Mouse (Mus musculus) neural tube, postnatal 0 days (tissue): ENCODE measurements around the gene Hoxc9. TPM values are rescaled to one million over a fixed set of nuclear protein-coding genes. Genes with fewer than 3 reads are reported as not detected.

Experiments used
- microRNA counts: library from miRNA; unstranded; fragments of <30 nt; microRNA quantifications from one replicate; lab custom pipeline; 2015
- microRNA-seq: library from miRNA; unstranded; fragments of <30 nt; microRNA quantifications from one replicate; pipeline ENCODE4, GENCODE M21; 2016
- polyA plus RNA-seq: library from polyadenylated mRNA; unstranded; fragments of >200 nt; fragmentation: Nextera tagmentation; extraction: Ambion mirVana; gene quantifications from 2 replicates; pipeline ENCODE4 v1.2.1, GENCODE M21; 2015

The Hoxc9 gene
- polyA plus RNA-seq, result 25.1 and 28.0 TPM in 2 replicates

DNA sequence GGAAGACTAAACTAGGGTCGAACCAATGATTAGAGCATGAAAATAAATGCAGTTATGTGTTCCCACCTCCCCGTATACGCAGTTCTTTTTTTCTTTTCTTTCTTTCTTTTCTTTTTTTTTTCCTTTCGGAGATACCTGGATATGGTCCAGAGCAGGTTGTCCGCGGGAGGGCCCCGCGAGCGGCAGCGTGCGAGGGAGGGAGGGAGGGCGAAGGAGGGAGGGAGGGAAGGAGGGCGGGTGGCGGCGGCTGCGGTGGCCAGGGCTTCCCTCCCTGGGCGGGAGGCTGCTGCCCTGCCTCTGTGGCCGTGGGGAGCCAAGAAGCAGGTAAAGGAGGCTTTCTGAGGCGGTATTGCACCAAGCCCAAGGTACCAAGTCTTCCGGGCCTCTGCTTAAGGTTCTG, at the start of gene Hoxc9:
Gene Hoxc9, plus strand, starts transcription at position 269 of the 400 bp plus-strand sequence.

DNA sequence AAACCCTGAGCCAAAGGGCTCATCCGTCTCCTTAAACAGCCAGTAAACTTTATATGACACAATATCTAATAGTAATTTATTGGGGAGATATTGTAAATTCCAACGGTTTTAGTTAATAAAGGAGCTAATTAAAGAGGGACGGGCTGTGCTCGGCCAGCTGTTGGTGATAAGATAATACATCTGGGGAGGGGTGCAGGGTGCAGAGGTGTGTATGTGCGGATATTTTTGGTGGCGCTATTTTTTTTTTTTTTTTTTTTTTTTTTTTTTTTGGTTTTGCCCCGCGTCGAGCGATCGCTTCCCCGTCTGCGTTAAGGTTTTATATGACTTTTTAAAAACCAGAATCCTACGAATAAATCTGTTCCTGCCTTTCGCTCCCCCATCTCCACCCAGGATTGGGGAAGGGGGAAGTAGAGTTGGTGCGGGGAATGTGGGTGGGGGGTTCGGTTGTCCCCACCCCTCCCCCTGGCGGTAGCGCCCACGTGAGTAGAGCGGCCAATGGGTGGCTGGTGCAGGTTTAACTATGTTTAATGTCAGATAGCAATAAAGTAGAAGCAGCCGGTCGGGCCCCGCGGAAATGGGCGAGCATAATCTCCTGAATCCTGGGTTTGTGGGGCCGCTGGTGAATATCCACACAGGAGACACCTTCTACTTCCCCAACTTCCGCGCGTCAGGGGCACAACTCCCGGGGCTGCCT, 39.8 kb upstream of the Hoxc9 start, which contains the start of gene Hoxc12:
Gene Hoxc12, plus strand, starts transcription at position 479 of the 694 bp plus-strand sequence.

DNA sequence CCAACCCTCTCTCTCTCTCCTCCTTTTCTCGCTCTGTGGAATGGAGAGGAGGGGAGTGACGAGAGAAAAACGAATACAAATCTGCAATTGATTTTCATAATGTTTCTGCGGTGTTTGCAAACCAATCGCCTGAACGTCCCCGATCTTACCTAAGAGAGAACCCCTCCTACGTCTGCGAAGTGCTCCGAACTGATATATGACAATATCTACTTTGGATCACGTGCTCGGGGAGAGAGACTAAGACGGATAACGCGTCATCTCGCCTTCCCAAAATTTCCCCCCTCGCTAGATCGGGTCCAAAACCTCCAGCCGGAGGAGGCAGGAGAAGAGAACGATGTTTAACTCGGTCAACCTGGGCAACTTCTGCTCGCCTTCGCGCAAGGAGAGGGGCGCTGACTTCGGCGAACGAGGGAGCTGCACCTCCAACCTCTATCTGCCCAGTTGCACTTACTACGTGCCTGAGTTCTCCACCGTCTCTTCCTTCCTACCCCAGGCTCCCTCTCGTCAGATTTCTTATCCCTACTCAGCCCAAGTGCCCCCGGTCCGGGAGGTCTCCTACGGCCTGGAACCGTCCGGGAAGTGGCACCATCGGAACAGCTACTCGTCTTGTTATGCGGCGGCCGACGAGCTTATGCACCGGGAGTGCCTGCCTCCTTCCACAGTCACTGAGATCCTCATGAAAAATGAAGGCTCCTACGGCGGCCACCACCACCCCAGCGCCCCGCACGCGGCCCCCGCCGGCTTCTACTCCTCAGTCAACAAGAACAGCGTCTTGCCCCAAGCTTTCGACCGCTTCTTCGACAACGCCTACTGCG, 21.8 kb upstream of the Hoxc9 start, which contains the start of gene Hoxc11:
Gene Hoxc11, plus strand, starts transcription at position 236 of the 815 bp plus-strand sequence.

DNA sequence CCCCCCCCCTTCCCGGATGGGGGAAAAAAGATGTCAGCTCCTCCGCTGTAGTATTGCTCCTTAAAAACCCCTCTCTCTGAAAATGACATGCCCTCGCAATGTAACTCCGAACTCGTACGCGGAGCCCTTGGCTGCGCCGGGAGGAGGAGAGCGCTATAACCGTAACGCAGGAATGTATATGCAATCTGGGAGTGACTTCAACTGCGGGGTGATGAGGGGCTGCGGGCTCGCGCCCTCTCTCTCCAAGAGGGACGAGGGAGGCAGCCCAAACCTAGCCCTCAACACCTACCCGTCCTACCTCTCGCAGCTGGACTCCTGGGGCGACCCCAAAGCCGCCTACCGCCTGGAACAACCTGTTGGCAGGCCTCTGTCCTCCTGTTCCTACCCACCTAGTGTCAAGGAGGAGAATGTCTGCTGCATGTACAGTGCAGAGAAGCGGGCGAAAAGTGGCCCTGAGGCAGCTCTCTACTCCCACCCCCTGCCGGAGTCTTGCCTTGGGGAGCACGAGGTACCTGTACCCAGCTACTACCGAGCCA, 9.4 kb upstream of the Hoxc9 start, which contains the start of gene Hoxc10:
Gene Hoxc10, plus strand, starts transcription at position 21 of the 536 bp plus-strand sequence.

DNA sequence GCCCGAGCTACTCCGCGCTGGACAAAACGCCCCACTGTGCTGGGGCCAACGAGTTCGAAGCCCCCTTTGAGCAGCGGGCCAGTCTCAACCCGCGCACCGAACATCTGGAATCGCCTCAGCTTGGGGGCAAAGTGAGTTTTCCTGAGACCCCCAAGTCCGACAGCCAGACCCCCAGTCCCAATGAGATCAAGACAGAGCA, 9.0 kb upstream of the Hoxc9 start, which contains the start of gene Hoxc5:
Gene Hoxc5, plus strand, starts transcription at position 132 of the 199 bp plus-strand sequence.

DNA sequence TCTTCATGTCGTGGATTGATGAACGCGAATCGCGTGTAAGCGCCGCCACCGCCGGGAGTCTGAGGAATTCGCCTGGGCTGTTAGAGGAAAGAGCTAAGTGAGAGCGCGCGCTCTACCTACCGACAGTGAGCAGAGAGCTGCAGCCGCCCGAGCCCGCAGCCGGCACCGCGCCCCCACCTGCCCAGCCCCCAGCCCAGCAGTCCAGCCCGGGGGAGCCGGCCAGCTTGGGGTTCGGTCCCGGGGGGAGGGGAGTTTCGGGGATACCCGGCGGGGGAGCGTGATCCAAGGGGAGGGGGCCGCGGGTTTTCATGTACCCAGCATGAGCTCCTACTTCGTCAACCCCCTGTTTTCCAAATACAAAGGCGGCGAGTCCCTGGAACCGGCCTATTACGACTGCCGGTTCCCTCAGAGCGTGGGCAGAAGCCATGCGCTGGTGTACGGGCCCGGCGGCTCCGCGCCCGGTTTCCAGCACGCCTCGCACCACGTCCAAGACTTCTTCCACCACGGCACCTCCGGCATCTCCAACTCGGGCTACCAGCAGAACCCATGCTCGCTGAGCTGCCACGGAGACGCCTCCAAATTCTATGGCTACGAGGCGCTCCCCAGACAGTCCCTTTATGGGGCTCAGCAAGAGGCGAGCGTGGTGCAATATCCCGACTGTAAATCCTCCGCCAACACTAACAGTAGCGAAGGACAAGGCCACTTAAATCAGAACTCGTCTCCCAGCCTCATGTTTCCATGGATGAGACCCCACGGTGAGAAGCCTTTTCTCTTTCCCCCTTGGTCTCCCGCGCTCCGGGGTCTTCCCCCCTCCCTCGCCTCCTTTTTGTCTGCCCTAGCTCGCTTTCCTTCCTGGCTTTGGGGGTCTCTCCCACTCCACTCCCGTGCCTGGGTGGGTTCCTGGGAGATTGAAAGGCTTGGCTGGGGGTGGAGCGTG, 14.5 kb downstream of the Hoxc9 start, which contains the start of gene Hoxc8:
Gene Hoxc8, plus strand, starts transcription at position 147 of the 937 bp plus-strand sequence.

DNA sequence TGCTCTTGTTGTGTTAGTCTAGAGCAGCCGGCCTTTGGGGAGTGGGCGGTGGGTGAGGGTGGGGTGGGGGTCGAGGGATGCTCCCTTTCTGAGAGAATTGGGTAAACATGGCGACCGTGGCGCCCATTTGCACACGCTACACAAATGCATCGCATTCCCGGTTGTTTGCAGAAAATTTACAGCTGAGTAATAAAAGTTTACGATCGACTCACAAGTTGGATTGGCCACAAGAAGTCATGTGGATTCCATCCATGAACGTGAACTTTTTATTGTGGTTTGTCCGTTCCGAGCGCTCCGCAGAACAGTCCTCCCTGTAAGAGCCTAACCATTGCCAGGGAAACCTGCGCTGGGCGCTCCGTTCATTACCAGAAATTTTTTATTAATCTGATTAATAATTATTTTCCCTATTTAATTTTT, 21.7 kb downstream of the Hoxc9 start, which contains the start of gene Hoxc6:
Gene Hoxc6, plus strand, starts transcription at position 319 of the 417 bp plus-strand sequence.

DNA sequence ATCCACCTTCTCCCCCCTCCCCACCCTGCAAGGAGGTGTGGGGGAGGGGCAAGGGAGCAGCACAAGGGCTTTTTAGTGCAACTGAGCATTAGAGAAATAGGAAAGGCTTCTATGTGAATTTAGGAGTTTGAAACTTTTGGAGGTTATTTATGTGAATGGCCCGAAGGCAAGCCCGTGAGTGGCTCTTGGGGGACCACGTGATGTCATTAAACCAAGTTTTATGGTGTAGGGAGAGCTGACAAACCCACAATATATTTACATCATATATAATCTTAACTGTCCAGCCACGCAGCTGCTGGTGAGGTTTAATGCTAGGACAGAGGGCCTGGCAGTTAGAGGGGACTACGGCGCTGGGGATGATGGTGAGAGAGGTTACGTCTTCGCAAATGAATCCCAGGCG, 42.4 kb downstream of the Hoxc9 start, which contains the start of gene Hoxc4:
Gene Hoxc4, plus strand, starts transcription at position 299 of the 400 bp plus-strand sequence.

MicroRNAs within 50 kb of the gene (microRNA counts, 519-probe panel; counts per million panel counts)
- microRNA mmu-miR-615-3p (lab: Ali Mortazavi, UCI) (3,343 counts per million, percentile 21 among the panel's probes with 10 or more counts), microRNA mmu-miR-615-5p (lab: Ali Mortazavi, UCI) (40.5 counts per million)

Small RNA genes lying within 50 kb of the gene (microRNA-seq; reads per million reads assigned to microRNA genes)
- gene Mir196a-2 (1,169 reads per million, percentile 76 among the genes with 10 or more reads in this experiment), gene Mir615 (4,961 reads per million, percentile 91 among the genes with 10 or more reads in this experiment)

Other genes starting within 250 kb of the Hoxc9 start
- gene Hoxc13, start 55.3 kb upstream of the Hoxc9 start, polyA plus RNA-seq, result 0.18 and 3.5 TPM in 2 replicates
- 4.4 and 20.1 TPM in 2 replicates for gene Hoxc12, start 39.7 kb upstream of the Hoxc9 start, polyA plus RNA-seq
- gene Hoxc11, start 22.0 kb upstream of the Hoxc9 start, polyA plus RNA-seq, result 2.2 and 6.3 TPM in 2 replicates
- 50.8 and 93.8 TPM in 2 replicates for gene Hoxc10, start 9.6 kb upstream of the Hoxc9 start, polyA plus RNA-seq
- 2.0 and 9.5 TPM in 2 replicates for gene Hoxc5, start 9.0 kb upstream of the Hoxc9 start, polyA plus RNA-seq
- 27.7 and 63.8 TPM in 2 replicates for gene Hoxc8, start 14.2 kb downstream of the Hoxc9 start, polyA plus RNA-seq
- gene Hoxc6, start 21.8 kb downstream of the Hoxc9 start, polyA plus RNA-seq, result 12.5 and 22.4 TPM in 2 replicates
- gene Hoxc4, start 42.5 kb downstream of the Hoxc9 start, polyA plus RNA-seq, result 10.9 and 19.8 TPM in 2 replicates
- gene Smug1, start 190.7 kb downstream of the Hoxc9 start, polyA plus RNA-seq, result 9.8 and 10.9 TPM in 2 replicates